Mouse (Mus musculus) ES-E14 (cell line): Measurements from ENCODE around the gene Cav2. TPM values are rescaled to one million over a fixed set of nuclear protein-coding genes. Genes with fewer than 3 reads are reported as not detected.

Source experiments
- DNase-seq: peaks from one replicate; pipeline ENCODE4 v3.0.0-alpha.2; 2013; ENCODE audit warnings: low read depth, low spot score
- H3K27ac ChIP-seq: 2 replicates; pipeline ENCODE4 v1.5.1; 2012; ENCODE audit warnings: low read depth, mild to moderate bottlenecking, low read length, moderate library complexity, mixed read lengths; ENCODE audit not compliant: poor library complexity, insufficient read depth, severe bottlenecking
- H3K36me3 ChIP-seq: 2 replicates; pipeline ENCODE4 v1.6.1; 2012; ENCODE audit warnings: mild to moderate bottlenecking, low read length, moderate library complexity, mixed read lengths; ENCODE audit not compliant: control insufficient read depth, poor library complexity, insufficient read depth, severe bottlenecking
- H3K4me1 ChIP-seq, 2 experiments: fragments of 150-350 bp in 1 of 2; sonication (generic) in 1 of 2; 2 replicates each; pipeline ENCODE4 v1.6.1; 2012; ENCODE audit warnings: low read length in 2 of 2, mild to moderate bottlenecking in 1 of 2, mixed read lengths in 1 of 2; ENCODE audit not compliant: control insufficient read depth in 2 of 2, insufficient read depth in 2 of 2, poor library complexity in 1 of 2
- H3K4me3 ChIP-seq, 2 experiments: fragments of 150-350 bp in 1 of 2; sonication (generic) in 1 of 2; 2 replicates each; pipeline ENCODE4 v1.5.1; 2012; ENCODE audit warnings: low read length in 2 of 2, low read depth in 1 of 2, mild to moderate bottlenecking in 1 of 2, mixed read lengths in 1 of 2; ENCODE audit not compliant: insufficient read depth in 1 of 2, poor library complexity in 1 of 2, severe bottlenecking in 1 of 2
- H3K9ac ChIP-seq: 2 replicates; pipeline ENCODE4 v1.6.1; 2012; ENCODE audit warnings: low read depth, mild to moderate bottlenecking, low read length, mixed read lengths; ENCODE audit not compliant: poor library complexity, insufficient read depth, severe bottlenecking
- H3K9me3 ChIP-seq: fragments of 150-350 bp; sonication (generic); 2 replicates; pipeline ENCODE4 v1.6.1; 2012; ENCODE audit warnings: low read depth, mild to moderate bottlenecking, low read length; ENCODE audit not compliant: control insufficient read depth, insufficient read depth
- CHD2 ChIP-seq: IDR thresholded peaks from 2 replicates; pipeline ENCODE4 v1.6.1; 2014; ENCODE audit warnings: mild to moderate bottlenecking, low read depth, low read length, inconsistent platforms
- HCFC1 ChIP-seq: IDR thresholded peaks from 2 replicates; pipeline ENCODE4 v1.6.1; 2012; ENCODE audit warnings: low read length, inconsistent platforms, borderline replicate concordance; ENCODE audit not compliant: insufficient read depth
- MAFK ChIP-seq: IDR thresholded peaks from 2 replicates; pipeline ENCODE4 v1.6.1; 2014; ENCODE audit warnings: mild to moderate bottlenecking, low read depth, low read length, inconsistent platforms; ENCODE audit not compliant: insufficient read depth
- ZC3H11A ChIP-seq: IDR thresholded peaks from 2 replicates; pipeline ENCODE4 v1.6.1; 2012; ENCODE audit warnings: low read depth, mild to moderate bottlenecking, inconsistent platforms, low read length, borderline replicate concordance
- ZNF384 ChIP-seq: IDR thresholded peaks from 2 replicates; pipeline ENCODE4 v1.6.1; 2012; ENCODE audit warnings: low read depth, low read length, inconsistent platforms
- in situ Hi-C, 2 experiments: fragments of 600-800 bp; cut with MboI; formaldehyde crosslinking; loops; one replicate each; pipeline ENCODE4 v1.15.1; 2025; ENCODE audit warnings: low sequenced_read_pairs in 2 of 2, inconsistent platforms in 1 of 2; ENCODE audit not compliant: unreplicated experiment in 2 of 2
- total RNA-seq: library from RNA; depleted of rRNA; stranded (reverse); fragments of 300-350 nt; gene quantifications from 2 replicates; pipeline ENCODE4 v1.2.3, GENCODE M21; 2012

The Cav2 gene
- total RNA-seq, 1 experiment, result 4.5 TPM

DNA sequence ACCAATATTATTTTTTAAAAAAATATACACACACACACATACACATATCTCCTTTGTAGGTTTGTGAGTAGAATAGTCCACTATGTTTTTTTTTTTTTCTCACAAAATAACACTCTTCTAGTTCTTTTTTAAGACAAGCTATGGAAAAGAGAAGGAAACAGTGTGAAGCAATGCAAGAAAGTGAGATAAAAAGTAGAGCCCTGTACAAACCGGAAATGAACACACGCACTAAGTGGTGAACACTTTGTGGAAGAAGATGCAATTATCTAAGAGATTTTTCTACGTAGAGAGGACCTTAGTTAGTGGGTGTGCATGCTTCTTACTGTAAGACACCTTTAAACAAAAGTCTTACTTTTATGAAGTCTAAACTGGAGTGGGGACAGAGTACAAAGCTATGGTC is 33.3 kb upstream of the Cav2 start:
- TF ChIP-seq ZNF384 (no peak), HCFC1 (no peak), MAFK (no peak), CHD2 (no peak), ZC3H11A (no peak)
- H3K9ac ChIP-seq, result no peak overlapping the region
- no peaks in the 10 kb centered on the region for H3K9me3 ChIP-seq
- H3K4me3 ChIP-seq, result no peak overlapping the region
- no peaks in the 10 kb centered on the region for H3K36me3 ChIP-seq
- H3K27ac ChIP-seq, result no peak overlapping the region
- no peaks in the 10 kb centered on the region for H3K4me1 ChIP-seq
- no peak for DNase-seq
- in situ Hi-C loops, result no loop called here

DNA sequence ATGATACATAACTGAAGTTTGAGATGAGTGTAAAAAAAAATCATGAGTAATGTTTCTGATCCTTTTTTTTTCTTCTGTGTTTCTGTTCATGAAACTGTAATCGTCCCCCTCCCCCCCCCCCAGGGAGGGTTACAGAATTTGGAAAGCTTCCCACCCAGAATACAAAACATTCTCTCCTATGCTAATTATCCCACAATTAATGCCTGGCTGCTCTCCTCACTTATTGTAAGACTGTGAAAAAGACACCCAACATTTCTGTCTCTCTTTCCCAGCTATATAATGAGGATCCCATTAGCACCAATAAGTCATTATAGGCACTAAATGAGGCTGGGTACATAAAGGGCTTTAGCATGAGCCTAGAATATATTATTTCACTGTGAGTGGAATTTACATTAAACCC is 32.7 kb upstream of the Cav2 start:
- no peak for TF ChIP-seq MAFK
- no peak for TF ChIP-seq CHD2
- no peak for TF ChIP-seq HCFC1
- no peak for TF ChIP-seq ZC3H11A
- TF ChIP-seq ZNF384, result no peak

GRCm38 (mm10) chr6:17251958-17252357 is 29.0 kb upstream of the Cav2 start:
- TF ChIP-seq ZNF384, result no peak
- TF ChIP-seq MAFK, result no peak
- TF ChIP-seq CHD2, result no peak
- TF ChIP-seq HCFC1, result no peak
- no peak for TF ChIP-seq ZC3H11A
- H3K9ac ChIP-seq, result no peak overlapping the region
- H3K27ac ChIP-seq, result no peak overlapping the region
- H3K9me3 ChIP-seq, result no peaks in the 10 kb centered on the region
- in situ Hi-C loops, result no loop called here
- DNase-seq, result no peak
- no peak overlapping the region for H3K4me3 ChIP-seq
- no peaks in the 10 kb centered on the region for H3K4me1 ChIP-seq
- H3K36me3 ChIP-seq, result no peaks in the 10 kb centered on the region

More for the DNA sequence above, 32.7 kb upstream of the Cav2 start:
- Histone ChIP-seq H3K9ac (no peak overlapping the region), H3K27ac (no peak overlapping the region), H3K4me1 (no peaks in the 10 kb centered on the region), H3K4me3 (no peak overlapping the region), H3K36me3 (no peaks in the 10 kb centered on the region), H3K9me3 (no peaks in the 10 kb centered on the region)
- in situ Hi-C loops, result no loop called here
- DNase-seq, result no peak

- no peak overlapping the region for H3K27ac ChIP-seq
Measured at GRCm38 (mm10) chr6:17258142-17258541, 22.8 kb upstream of the Cav2 start.

GRCm38 (mm10) chr6:17258911-17259310 is 22.1 kb upstream of the Cav2 start:
- no peaks in the 10 kb centered on the region for H3K9me3 ChIP-seq
- no peak overlapping the region for H3K9ac ChIP-seq
- no peak overlapping the region for H3K27ac ChIP-seq
- H3K4me3 ChIP-seq, result no peak overlapping the region
- TF ChIP-seq ZC3H11A (no peak), MAFK (no peak), ZNF384 (no peak), CHD2 (no peak), HCFC1 (no peak)
- no peak for DNase-seq
- no peaks in the 10 kb centered on the region for H3K4me1 ChIP-seq
- no peaks in the 10 kb centered on the region for H3K36me3 ChIP-seq
- in situ Hi-C loops, result no loop called here

More at GRCm38 (mm10) chr6:17258142-17258541, 22.8 kb upstream of the Cav2 start:
- H3K9ac ChIP-seq, result no peak overlapping the region
- TF ChIP-seq ZNF384 (no peak), ZC3H11A (no peak), MAFK (no peak), HCFC1 (no peak), CHD2 (no peak)
- no peaks in the 10 kb centered on the region for H3K36me3 ChIP-seq
- H3K4me3 ChIP-seq, result no peak overlapping the region
- in situ Hi-C loops, result no loop called here
- no peaks in the 10 kb centered on the region for H3K9me3 ChIP-seq
- DNase-seq, result no peak
- no peaks in the 10 kb centered on the region for H3K4me1 ChIP-seq
